Mouse (Mus musculus) kidney, postnatal 0 days (tissue): ENCODE data around the gene Zfp385b. TPM values are rescaled to one million over a fixed set of nuclear protein-coding genes. Genes with fewer than 3 reads are reported as not detected.

Experiments used
- ATAC-seq: fragments of 200-750 bp; cut with Nextera tagmentation; replicated peaks from 2 replicates; pipeline ENCODE4 v1.8.0; 2017; ENCODE audit warnings: low read depth, moderate number of reproducible peaks, moderate TSS enrichment, moderate library complexity; ENCODE audit not compliant: low FRiP score
- DNase-seq: peaks from one replicate; pipeline ENCODE4 v3.0.0-alpha.2; 2016; ENCODE audit warnings: low spot score
- H3K27ac ChIP-seq: fragments of 300-500 bp; sonication (generic); 2 replicates; pipeline ENCODE4 v1.5.1; 2014; ENCODE audit warnings: mild to moderate bottlenecking
- H3K27me3 ChIP-seq: fragments of 300-500 bp; sonication (generic); 2 replicates; pipeline ENCODE4 v1.6.1; 2014; ENCODE audit warnings: low read length, mixed read lengths; ENCODE audit not compliant: insufficient read depth
- H3K36me3 ChIP-seq: fragments of 300-500 bp; sonication (generic); 2 replicates; pipeline ENCODE4 v1.6.1; 2014; ENCODE audit warnings: low read length, mixed read lengths; ENCODE audit not compliant: insufficient read depth
- H3K4me1 ChIP-seq: fragments of 300-500 bp; sonication (generic); replicated peaks from 2 replicates; pipeline ENCODE4 v1.6.1; 2014; ENCODE audit warnings: antibody characterized with exemption, low read length, mixed read lengths; ENCODE audit not compliant: insufficient read depth
- H3K4me2 ChIP-seq: fragments of 300-500 bp; sonication (generic); 2 replicates; pipeline ENCODE4 v1.6.1; 2014; ENCODE audit warnings: mild to moderate bottlenecking, low read length, moderate library complexity, mixed read lengths
- H3K4me3 ChIP-seq: fragments of 300-500 bp; sonication (generic); replicated peaks from 2 replicates; pipeline ENCODE4 v1.5.1; 2014; ENCODE audit warnings: low read depth, low read length
- H3K9ac ChIP-seq: fragments of 300-500 bp; sonication (generic); 2 replicates; pipeline ENCODE4 v1.6.1; 2014; ENCODE audit warnings: low read depth, low read length
- H3K9me3 ChIP-seq: fragments of 300-500 bp; sonication (generic); replicated peaks from 2 replicates; pipeline ENCODE4 v1.6.1; 2016; ENCODE audit warnings: low read length, inconsistent platforms, mixed read lengths
- CTCF ChIP-seq: IDR thresholded peaks from 2 replicates; pipeline ENCODE4 v1.5.1; 2016; ENCODE audit warnings: antibody characterized with exemption, low read depth, mild to moderate bottlenecking, moderate library complexity
- WGBS: fragments of 180-500 bp; shearing (Covaris S2); extraction: QIAGEN DNeasy Blood & Tissue Kit; methylation state at CpG from one replicate; pipeline ENCODE4 v1.1.7; 2014; 5-methylcytosine and 5-hydroxymethylcytosine counted together
- polyA plus RNA-seq: library from polyadenylated mRNA; unstranded; fragments of >200 nt; fragmentation: Nextera tagmentation; extraction: Ambion mirVana; gene quantifications from 2 replicates; pipeline ENCODE4 v1.2.1, GENCODE M21; 2015

Gene Zfp385b
- polyA plus RNA-seq, 1 experiment from 2014 or later, result 9.9 TPM

DNA sequence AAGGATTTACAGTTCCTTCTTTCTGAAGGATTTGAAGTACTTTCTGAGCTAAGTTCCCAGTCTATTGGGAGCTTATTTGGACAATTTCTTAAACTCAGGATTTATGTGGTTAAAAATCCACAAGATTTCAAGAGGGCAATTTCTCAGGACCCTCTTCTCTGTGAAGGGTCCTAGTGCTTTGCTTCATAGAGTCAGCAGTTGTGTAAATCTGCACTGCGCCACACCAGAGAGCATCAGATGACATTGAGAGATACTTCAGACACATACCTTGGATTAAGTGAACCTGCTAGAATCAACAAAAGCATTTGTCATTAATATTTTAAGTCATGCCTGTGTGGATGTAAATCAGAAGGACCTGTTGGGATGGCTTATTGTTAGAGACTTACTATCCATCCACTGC, 439.5 kb downstream of the Zfp385b start:
- Histone ChIP-seq H3K4me3 (no peak overlapping the region), H3K9ac (no peak overlapping the region), H3K4me2 (no peak overlapping the region), H3K27me3 (no peaks in the 10 kb centered on the region), H3K9me3 (no peaks in the 10 kb centered on the region), H3K27ac (no peak overlapping the region), H3K4me1 (no peaks in the 10 kb centered on the region), H3K36me3 (no peaks in the 10 kb centered on the region)
- TF ChIP-seq CTCF, result no peak
- DNase-seq, result peak; percentile 8
- ATAC-seq, result no peak
- WGBS, result 53% methylated on average over 1 of the region's 1 CpGs

DNA sequence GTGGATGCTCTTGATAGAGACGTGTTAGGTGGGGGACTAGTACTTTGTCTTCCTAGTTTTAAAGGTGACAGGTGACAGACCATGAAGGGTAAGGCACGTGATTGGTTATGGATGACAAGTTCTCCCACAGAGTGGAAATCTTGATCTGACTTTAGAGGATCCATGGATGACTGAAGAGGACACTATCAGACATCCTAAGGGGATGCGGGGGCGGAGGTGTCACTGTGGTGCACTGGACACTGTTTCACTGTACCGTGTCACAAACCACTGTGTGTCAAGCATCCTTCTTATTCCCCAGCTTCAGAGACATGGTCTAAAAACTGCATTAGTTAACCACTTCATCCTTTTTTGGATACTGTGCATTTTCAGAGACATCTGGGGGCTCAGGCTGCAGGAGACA, 440.1 kb downstream of the Zfp385b start:
- peak; percentile 71 for ATAC-seq
- no peak for TF ChIP-seq CTCF
- Histone ChIP-seq H3K27me3 (no peaks in the 10 kb centered on the region), H3K4me1 (no peaks in the 10 kb centered on the region), H3K9ac (no peak overlapping the region), H3K36me3 (no peaks in the 10 kb centered on the region), H3K27ac (no peak overlapping the region), H3K4me2 (no peak overlapping the region), H3K9me3 (no peaks in the 10 kb centered on the region), H3K4me3 (no peak overlapping the region)
- 53% methylated on average over 5 of the region's 5 CpGs for WGBS
- peak; percentile 47 for DNase-seq

DNA sequence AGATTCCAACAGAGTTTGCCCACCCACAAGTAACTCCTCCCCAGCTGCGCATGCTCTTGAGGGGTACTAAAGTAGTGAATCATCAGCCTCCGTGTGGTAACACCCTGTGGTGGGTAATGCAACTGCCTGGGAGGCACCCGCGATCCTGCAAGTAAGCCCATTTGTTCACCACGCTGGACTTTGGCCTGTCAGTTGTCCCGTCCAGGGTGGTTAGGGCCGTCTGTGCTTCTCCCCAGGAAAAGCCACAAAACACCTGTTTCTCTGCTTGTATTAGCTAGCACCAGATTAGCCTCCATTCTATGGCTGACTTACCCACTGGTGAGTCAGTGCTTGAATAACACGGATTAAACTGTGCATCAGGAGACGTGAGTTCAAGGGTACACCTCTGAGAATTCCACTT, 442.6 kb downstream of the Zfp385b start:
- Histone ChIP-seq H3K4me3 (no peak overlapping the region), H3K36me3 (no peaks in the 10 kb centered on the region), H3K9ac (no peak overlapping the region), H3K27me3 (no peaks in the 10 kb centered on the region), H3K4me2 (no peak overlapping the region), H3K9me3 (no peaks in the 10 kb centered on the region), H3K27ac (no peak overlapping the region), H3K4me1 (no peaks in the 10 kb centered on the region)
- WGBS, result 53% methylated on average over 9 of the region's 9 CpGs
- no peak for DNase-seq
- no peak for TF ChIP-seq CTCF
- ATAC-seq, result no peak

DNA sequence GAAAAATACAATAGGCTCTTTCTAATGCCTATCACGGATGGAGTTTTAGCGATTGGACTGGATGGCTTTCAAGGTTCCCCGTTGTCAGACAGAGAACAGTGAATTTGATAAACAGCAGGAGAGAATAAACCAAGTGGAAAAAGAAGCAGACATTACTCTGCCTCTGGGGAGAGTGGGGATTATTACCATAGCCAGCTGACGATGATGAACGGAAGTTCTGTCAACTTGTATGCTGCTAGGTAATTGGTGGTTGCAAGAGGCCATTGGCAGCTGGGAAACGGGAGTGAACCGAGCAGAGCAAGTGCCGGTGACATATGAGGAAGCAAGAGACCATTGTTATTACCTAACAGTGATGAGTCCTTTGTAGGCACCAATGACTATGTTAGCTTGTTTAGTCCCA, 444.3 kb downstream of the Zfp385b start:
- H3K4me3 ChIP-seq, result no peak overlapping the region
- DNase-seq (no peak), ATAC-seq (no peak)
- H3K27ac ChIP-seq, result no peak overlapping the region
- H3K27me3 ChIP-seq, result no peaks in the 10 kb centered on the region
- H3K9me3 ChIP-seq, result no peaks in the 10 kb centered on the region
- no peaks in the 10 kb centered on the region for H3K4me1 ChIP-seq
- H3K9ac ChIP-seq, result no peak overlapping the region
- WGBS, result 58% methylated on average over 8 of the region's 8 CpGs
- no peak for TF ChIP-seq CTCF
- no peaks in the 10 kb centered on the region for H3K36me3 ChIP-seq
- H3K4me2 ChIP-seq, result no peak overlapping the region

- Histone ChIP-seq H3K27ac (no peak overlapping the region), H3K27me3 (no peaks in the 10 kb centered on the region), H3K9me3 (no peaks in the 10 kb centered on the region), H3K4me1 (no peaks in the 10 kb centered on the region), H3K4me2 (no peak overlapping the region), H3K36me3 (no peaks in the 10 kb centered on the region), H3K9ac (no peak overlapping the region), H3K4me3 (no peak overlapping the region)
- DNase-seq (peak; percentile 7), ATAC-seq (no peak)
- 69% methylated on average over 4 of the region's 4 CpGs for WGBS
- TF ChIP-seq CTCF, result peak; percentile 49; the same call in 1 of the 2 replicates
Measured at GRCm38 (mm10) chr2:77369174-77369573, 450.3 kb downstream of the Zfp385b start.

Other genes starting within 250 kb of the Zfp385b start
- 19.7 and 21.9 TPM in 2 replicates for gene Cwc22, start 126.7 kb upstream of the Zfp385b start, polyA plus RNA-seq